Mouse (Mus musculus) ES-Bruce4 (cell line): ENCODE measurements at regions not wholly inside any gene's neighbourhood (a gene's known extent, or its start where the extent isn't known, plus 50 kb on each side); places are given as distances from the start of the nearest gene placed in this dataset.

ENCODE experiments used
- CTCF ChIP-seq: IDR thresholded peaks from one replicate; pipeline ENCODE4 v1.8.1; 2011; ENCODE audit warnings: low read depth, low read length
- POLR2A ChIP-seq: IDR thresholded peaks from one replicate; pipeline ENCODE4 v1.8.1; 2011; ENCODE audit warnings: low read length; ENCODE audit not compliant: insufficient read depth

- no peak for TF ChIP-seq CTCF
- no peak for TF ChIP-seq POLR2A
Observed at GRCm38 (mm10) chr7:83111217-83111823, 244.2 kb downstream of the Mex3b start.
